Mouse (Mus musculus) intestine, embryonic 14.5 days (tissue): ENCODE results near the gene Npsr1. TPM values are rescaled to one million over a fixed set of nuclear protein-coding genes. Genes with fewer than 3 reads are reported as not detected.

ENCODE experiments used
- ATAC-seq: fragments of 200-750 bp; cut with Nextera tagmentation; replicated peaks from 2 replicates; pipeline ENCODE4 v1.8.0; 2017; ENCODE audit warnings: low read depth, moderate number of reproducible peaks, moderate TSS enrichment, moderate library complexity; ENCODE audit not compliant: low FRiP score, low TSS enrichment
- DNase-seq: peaks from one replicate; pipeline ENCODE4 v3.0.0-alpha.2; 2018; ENCODE audit warnings: low spot score
- H3K27ac ChIP-seq: fragments of 300-500 bp; sonication (generic); 2 replicates; pipeline ENCODE4 v1.5.1; 2014; ENCODE audit warnings: low read depth, mild to moderate bottlenecking, control low read depth
- H3K27me3 ChIP-seq: fragments of 300-500 bp; sonication (generic); replicated peaks from 2 replicates; pipeline ENCODE4 v1.6.1; 2014; ENCODE audit warnings: low read length, control low read depth; ENCODE audit not compliant: control insufficient read depth, insufficient read depth
- H3K36me3 ChIP-seq: fragments of 300-500 bp; sonication (generic); 2 replicates; pipeline ENCODE4 v1.6.1; 2014; ENCODE audit warnings: low read length, control low read depth; ENCODE audit not compliant: control insufficient read depth, insufficient read depth
- H3K4me1 ChIP-seq: fragments of 300-500 bp; sonication (generic); replicated peaks from 2 replicates; pipeline ENCODE4 v1.6.1; 2014; ENCODE audit warnings: low read length, control low read depth, mixed read lengths; ENCODE audit not compliant: control insufficient read depth, insufficient read depth
- H3K4me2 ChIP-seq: fragments of 300-500 bp; sonication (generic); 2 replicates; pipeline ENCODE4 v1.6.1; 2014; ENCODE audit warnings: low read length
- H3K4me3 ChIP-seq: fragments of 300-500 bp; sonication (generic); 2 replicates; pipeline ENCODE4 v1.5.1; 2014; ENCODE audit warnings: low read depth, low read length, control low read depth, mixed read lengths
- H3K9ac ChIP-seq: fragments of 300-500 bp; sonication (generic); 2 replicates; pipeline ENCODE4 v1.6.1; 2014; ENCODE audit warnings: mild to moderate bottlenecking, low read length
- H3K9me3 ChIP-seq: fragments of 300-500 bp; sonication (generic); 2 replicates; pipeline ENCODE4 v1.6.1; 2016; ENCODE audit warnings: low read length, control low read depth; ENCODE audit not compliant: control insufficient read depth
- WGBS: fragments of 180-500 bp; shearing (Covaris S2); extraction: QIAGEN DNeasy Blood & Tissue Kit; methylation state at CpG from one replicate; pipeline ENCODE4 v1.1.7; 2014; 5-methylcytosine and 5-hydroxymethylcytosine counted together
- polyA plus RNA-seq: library from polyadenylated mRNA; unstranded; fragments of >200 nt; fragmentation: Nextera tagmentation; extraction: Ambion mirVana; gene quantifications from 2 replicates; pipeline ENCODE4 v1.2.1, GENCODE M21; 2014

Npsr1 gene
- polyA plus RNA-seq, 1 experiment from 2014 or later, result not detected

DNA sequence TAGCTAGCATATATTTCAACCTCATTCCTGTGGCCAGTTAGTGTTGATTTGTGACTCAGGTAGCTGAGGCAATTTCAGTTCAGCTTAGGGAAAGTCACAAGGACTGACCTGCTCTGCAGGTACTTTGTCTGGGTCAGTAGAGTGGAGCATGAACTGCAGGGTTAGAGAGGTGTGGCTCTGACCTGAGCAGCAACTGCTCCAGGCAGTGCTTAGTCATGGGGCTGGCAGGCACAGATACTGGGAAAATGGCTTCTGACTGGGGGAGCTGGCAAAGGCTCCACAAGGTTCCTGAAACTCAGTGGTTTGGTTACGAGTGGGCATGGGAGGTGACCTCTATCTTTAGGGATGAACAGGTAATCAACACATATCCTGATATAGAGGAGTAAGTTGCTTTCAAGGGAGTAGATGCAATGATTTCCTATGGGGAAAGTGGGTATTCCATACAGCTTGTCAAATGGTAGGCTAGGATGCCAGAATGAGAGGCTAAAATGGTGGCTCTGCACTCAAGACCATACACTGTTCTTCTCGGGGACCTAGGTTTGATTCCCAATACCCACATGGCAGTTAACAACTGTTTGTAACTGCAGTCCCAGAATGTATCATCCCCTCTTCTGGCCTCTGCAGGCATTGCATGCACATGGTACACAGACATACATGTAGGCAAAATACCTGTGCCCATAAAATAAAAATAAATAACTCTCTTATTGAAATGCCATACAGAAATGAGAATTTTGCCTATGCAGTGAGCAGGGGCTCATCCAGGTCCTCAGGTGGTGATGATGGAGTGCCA lies 182.9 kb downstream of the Npsr1 start:
- H3K4me3 ChIP-seq, result no peak overlapping the region
- H3K36me3 ChIP-seq, result no peaks in the 10 kb centered on the region
- WGBS, result 94% methylated on average over 2 of the region's 2 CpGs
- ATAC-seq (no peak), DNase-seq (no peak)
- no peak overlapping the region for H3K9ac ChIP-seq
- H3K27ac ChIP-seq, result no peak overlapping the region
- H3K9me3 ChIP-seq, result no peaks in the 10 kb centered on the region
- H3K4me1 ChIP-seq, result no peaks in the 10 kb centered on the region
- H3K27me3 ChIP-seq, result no peaks in the 10 kb centered on the region
- H3K4me2 ChIP-seq, result no peak overlapping the region

GRCm38 (mm10) chr9:24282617-24283016 lies 184.8 kb downstream of the Npsr1 start:
- WGBS, result 67% methylated on average over 3 of the region's 3 CpGs
- Histone ChIP-seq H3K9ac (no peak overlapping the region), H3K4me2 (no peak overlapping the region), H3K9me3 (no peaks in the 10 kb centered on the region), H3K4me3 (no peak overlapping the region), H3K27me3 (no peaks in the 10 kb centered on the region), H3K27ac (no peak overlapping the region), H3K36me3 (no peaks in the 10 kb centered on the region), H3K4me1 (no peaks in the 10 kb centered on the region)
- DNase-seq (no peak), ATAC-seq (no peak)

GRCm38 (mm10) chr9:24283071-24283470 lies 185.3 kb downstream of the Npsr1 start:
- H3K9ac ChIP-seq, result no peak overlapping the region
- H3K27me3 ChIP-seq, result no peaks in the 10 kb centered on the region
- H3K4me1 ChIP-seq, result no peaks in the 10 kb centered on the region
- H3K36me3 ChIP-seq, result no peaks in the 10 kb centered on the region
- DNase-seq (no peak), ATAC-seq (no peak)
- no peak overlapping the region for H3K4me3 ChIP-seq
- H3K27ac ChIP-seq, result no peak overlapping the region
- WGBS, result 66% methylated on average over 2 of the region's 2 CpGs
- H3K9me3 ChIP-seq, result no peaks in the 10 kb centered on the region
- no peak overlapping the region for H3K4me2 ChIP-seq

DNA sequence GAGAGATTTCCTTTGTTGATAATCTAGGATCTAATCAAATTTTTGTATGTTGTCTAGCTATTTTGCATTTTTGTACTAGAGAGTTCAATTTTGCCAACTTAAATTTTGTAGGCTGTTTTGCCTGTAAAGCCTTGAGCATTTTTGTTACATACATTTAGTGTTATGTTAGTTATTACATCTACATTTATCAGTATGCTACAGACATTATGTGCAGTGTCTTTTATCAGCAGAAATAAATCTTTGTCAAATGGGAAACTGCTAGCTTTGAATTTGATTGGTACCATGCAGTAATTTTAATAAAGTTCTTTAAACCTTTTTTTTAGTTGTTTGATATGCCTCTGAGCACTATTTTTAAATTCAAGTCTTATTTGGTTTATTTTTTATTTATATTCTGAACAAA lies 185.7 kb downstream of the Npsr1 start:
- DNase-seq (no peak), ATAC-seq (no peak)
- H3K9me3 ChIP-seq, result no peaks in the 10 kb centered on the region
- no peak overlapping the region for H3K27ac ChIP-seq
- no peaks in the 10 kb centered on the region for H3K4me1 ChIP-seq
- H3K36me3 ChIP-seq, result no peaks in the 10 kb centered on the region
- no peaks in the 10 kb centered on the region for H3K27me3 ChIP-seq
- no peak overlapping the region for H3K4me3 ChIP-seq
- H3K4me2 ChIP-seq, result no peak overlapping the region
- no peak overlapping the region for H3K9ac ChIP-seq

DNA sequence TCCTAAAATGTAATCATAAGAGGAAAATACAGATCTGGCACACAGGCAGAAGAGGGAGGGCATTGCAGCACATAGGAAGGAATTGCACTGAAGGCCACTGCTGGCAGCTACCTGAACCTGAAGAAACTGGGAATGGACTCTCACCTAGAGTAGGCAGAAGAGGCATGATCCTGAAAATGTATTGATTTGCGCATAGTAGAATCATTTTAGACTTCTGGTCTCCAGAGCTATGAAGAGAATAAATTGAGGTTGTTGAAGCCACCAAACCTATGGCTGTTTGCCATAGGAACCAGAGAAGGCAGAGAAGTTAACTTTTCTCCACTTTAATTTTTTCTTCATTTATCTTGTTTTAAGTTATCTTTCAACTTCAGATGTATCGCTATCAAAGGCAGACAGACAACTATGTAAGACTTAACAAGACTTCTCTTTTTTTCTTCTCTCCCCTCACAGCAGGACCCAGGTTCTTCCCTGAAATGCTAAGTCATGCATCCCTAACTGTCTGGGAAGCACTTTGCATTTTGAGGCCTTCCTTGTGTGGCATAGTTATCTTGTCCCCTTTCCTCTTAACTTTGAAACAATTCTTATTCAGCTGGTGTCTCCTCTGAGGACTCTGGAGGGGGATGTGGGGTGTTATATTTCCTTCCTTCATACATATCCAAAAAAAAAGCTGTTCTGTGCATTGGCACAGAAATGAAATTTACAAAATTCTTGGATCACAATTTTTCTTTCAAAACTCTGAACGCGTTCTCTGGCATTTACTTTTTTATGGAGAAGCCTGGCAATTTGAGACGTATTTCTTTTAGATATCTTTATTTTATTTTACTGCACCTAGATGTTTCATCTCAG lies 186.7 kb downstream of the Npsr1 start:
- ATAC-seq (no peak), DNase-seq (no peak)
- no peak overlapping the region for H3K27ac ChIP-seq
- H3K36me3 ChIP-seq, result no peaks in the 10 kb centered on the region
- 85% methylated on average over 5 of the region's 5 CpGs for WGBS
- no peak overlapping the region for H3K4me2 ChIP-seq
- H3K4me1 ChIP-seq, result no peaks in the 10 kb centered on the region
- no peak overlapping the region for H3K4me3 ChIP-seq
- H3K9me3 ChIP-seq, result no peaks in the 10 kb centered on the region
- no peak overlapping the region for H3K9ac ChIP-seq
- no peaks in the 10 kb centered on the region for H3K27me3 ChIP-seq

GRCm38 (mm10) chr9:24285419-24285818 lies 187.6 kb downstream of the Npsr1 start:
- Histone ChIP-seq H3K4me2 (no peak overlapping the region), H3K9me3 (no peaks in the 10 kb centered on the region), H3K9ac (no peak overlapping the region), H3K27me3 (no peaks in the 10 kb centered on the region), H3K27ac (no peak overlapping the region), H3K4me1 (no peaks in the 10 kb centered on the region), H3K36me3 (no peaks in the 10 kb centered on the region), H3K4me3 (no peak overlapping the region)
- WGBS, result 90% methylated on average over 5 of the region's 5 CpGs
- DNase-seq (no peak), ATAC-seq (no peak)

GRCm38 (mm10) chr9:24291385-24291784 lies 193.6 kb downstream of the Npsr1 start:
- H3K27ac ChIP-seq, result no peak overlapping the region
- DNase-seq (no peak), ATAC-seq (no peak)
- no peak overlapping the region for H3K4me3 ChIP-seq
- no peaks in the 10 kb centered on the region for H3K36me3 ChIP-seq
- 29% methylated on average over 6 of the region's 6 CpGs for WGBS
- no peak overlapping the region for H3K9ac ChIP-seq
- no peaks in the 10 kb centered on the region for H3K9me3 ChIP-seq
- H3K27me3 ChIP-seq, result no peaks in the 10 kb centered on the region
- H3K4me1 ChIP-seq, result no peaks in the 10 kb centered on the region
- no peak overlapping the region for H3K4me2 ChIP-seq

- H3K4me2 ChIP-seq, result no peak overlapping the region
- H3K27ac ChIP-seq, result no peak overlapping the region
- H3K9ac ChIP-seq, result no peak overlapping the region
- H3K36me3 ChIP-seq, result no peaks in the 10 kb centered on the region
- H3K9me3 ChIP-seq, result no peaks in the 10 kb centered on the region
- H3K4me3 ChIP-seq, result no peak overlapping the region
- H3K27me3 ChIP-seq, result no peaks in the 10 kb centered on the region
- H3K4me1 ChIP-seq, result no peaks in the 10 kb centered on the region
- ATAC-seq, result no peak
- no peak for DNase-seq
- WGBS, result 69% methylated on average over 12 of the region's 12 CpGs
Measured at GRCm38 (mm10) chr9:24293252-24293959, 195.6 kb downstream of the Npsr1 start.
